Mouse (Mus musculus) CD4-positive, CD25-positive, alpha-beta regulatory T cell, adult 2 months (primary cell): ENCODE results near the gene Ids.
A peak's percentile ranks its signal among the peaks of the same experiment; 100 is the strongest.
"Not testable (repeated sequence)": the region's sequence is repeated elsewhere in the genome, so short reads cannot be mapped to it uniquely, and the experiment has no call there.

Experiments used
- DNase-seq: peaks from one replicate; pipeline ENCODE4 v3.0.0-alpha.2; 2012; ENCODE audit warnings: low read depth, low spot score

Ids gene

GRCm38 (mm10) chrX:70364661-70365613 lies at the start of gene Ids:
Gene Ids (minus strand): TSS chrX:70365084.
- DNase-seq = peak; percentile 92

GRCm38 (mm10) chrX:70392636-70393035 lies 27.8 kb upstream of the Ids start:
- not testable (repeated sequence) for DNase-seq

GRCm38 (mm10) chrX:70385962-70386351 lies 21.1 kb upstream of the Ids start:
- no peak for DNase-seq

GRCm38 (mm10) chrX:70385276-70385961 lies 20.5 kb upstream of the Ids start, which contains the start of gene 1110012L19Rik:
Gene 1110012L19Rik (plus strand): TSS chrX:70385877.
- peak; percentile 91 for DNase-seq

DNA sequence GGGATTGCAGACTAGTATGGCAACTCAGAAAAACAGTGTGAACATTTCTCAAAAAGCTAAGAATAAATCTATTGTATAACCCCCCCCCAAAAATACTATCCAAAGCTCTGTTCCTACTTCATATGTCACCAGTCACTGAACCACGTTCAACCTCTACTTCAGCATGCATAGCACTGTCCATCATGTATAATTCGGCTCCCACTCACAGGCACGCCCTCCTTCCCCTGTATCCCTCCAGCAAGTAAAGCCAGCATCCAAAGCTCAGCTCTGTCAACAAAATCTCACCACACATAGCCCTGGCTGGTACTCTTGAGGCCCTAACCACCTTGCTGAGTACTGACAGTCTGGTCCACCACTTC lies 20.0 kb upstream of the Ids start:
- DNase-seq = no peak

DNA sequence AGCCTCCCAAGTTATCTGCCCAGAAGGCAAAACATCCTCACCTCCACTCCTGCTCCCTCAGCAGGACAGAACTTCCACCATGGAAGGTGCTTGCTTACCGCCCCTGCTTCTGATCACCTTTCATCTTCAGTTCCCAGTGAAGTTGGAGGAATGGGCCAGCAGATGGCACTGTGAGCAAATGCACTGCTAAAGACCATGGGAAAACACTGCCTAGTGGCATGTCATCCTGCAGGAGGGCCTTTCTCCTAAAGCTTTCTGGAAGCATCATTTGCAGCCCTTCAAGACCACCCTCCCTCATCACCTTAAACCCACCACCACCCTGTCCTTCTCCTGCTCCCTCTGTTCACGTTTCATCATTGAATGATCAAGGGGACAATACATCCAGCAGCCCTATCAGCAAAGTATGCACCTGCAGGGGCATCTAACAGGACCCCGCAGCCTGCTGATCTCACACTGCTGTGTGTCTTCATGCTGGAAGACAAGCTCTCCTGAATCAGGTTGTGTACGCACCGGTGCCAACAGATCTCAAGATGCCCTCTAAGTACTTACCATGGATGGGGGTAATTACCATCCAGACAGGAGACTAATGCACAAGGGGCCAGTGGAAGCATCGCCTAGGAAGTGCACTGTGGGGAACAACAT lies 9.7 kb upstream of the Ids start:
- DNase-seq = not testable (repeated sequence)

DNA sequence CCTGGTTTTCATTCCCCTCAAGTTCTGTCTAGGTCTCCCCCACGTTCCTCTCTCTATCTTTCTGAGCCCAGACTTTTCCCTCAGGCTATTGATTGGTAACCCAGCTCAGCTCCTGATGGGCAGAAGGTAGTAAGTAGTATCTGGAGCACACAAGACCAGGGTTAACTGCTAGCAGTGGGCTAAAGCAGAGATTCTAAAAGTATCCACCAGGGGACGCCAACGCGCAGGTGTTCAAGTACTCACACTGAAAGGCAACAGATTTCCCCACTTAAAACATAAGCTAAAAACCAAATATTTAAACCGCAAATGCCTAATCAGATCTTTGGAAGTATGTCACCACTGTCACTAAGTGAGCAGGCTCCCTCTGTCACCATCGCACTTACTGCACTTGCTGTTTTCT lies 4.9 kb upstream of the Ids start:
- not testable (repeated sequence) for DNase-seq

GRCm38 (mm10) chrX:70364202-70364601 lies 682 bp downstream of the Ids start:
- no peak for DNase-seq

DNA sequence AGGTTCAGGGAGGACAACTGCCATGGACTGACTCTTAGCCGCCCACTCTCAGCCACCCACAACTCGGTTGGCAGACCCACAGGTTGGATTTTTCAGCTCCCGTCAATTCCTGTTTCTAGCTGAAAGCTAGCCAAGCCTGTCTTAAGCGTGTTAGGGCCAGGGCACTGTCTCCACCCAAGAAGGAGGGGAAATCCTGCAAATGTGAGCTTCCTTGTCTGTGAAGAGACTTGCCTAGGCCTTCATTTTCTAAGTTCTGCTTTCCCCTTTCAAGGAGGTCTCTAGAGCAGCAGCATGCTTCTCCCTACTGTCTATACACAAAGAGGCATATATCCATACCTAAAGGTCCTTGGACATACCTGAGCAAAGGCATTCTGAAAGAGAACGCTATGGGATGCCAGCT lies 1.4 kb downstream of the Ids start:
- no peak for DNase-seq

DNA sequence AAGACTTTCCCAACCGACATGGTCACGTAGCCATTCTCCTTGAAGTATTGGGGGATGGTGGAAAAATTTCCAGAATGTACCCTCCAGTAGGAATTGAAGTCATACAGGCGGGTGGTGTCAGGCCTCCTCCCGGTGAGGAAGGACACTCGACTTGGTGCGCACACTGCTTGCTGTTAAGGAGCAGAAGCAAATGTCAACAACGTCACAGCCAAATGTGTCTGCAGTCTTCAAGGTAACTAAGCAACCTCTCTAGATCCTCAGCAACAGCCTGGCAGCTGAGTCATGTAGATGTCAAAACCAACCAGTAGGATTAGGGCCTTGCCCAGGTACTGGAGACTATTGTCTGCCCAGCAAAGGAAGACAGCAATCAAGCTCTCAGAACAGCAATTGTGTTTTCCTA lies 1.9 kb downstream of the Ids start:
- DNase-seq = no peak

DNA sequence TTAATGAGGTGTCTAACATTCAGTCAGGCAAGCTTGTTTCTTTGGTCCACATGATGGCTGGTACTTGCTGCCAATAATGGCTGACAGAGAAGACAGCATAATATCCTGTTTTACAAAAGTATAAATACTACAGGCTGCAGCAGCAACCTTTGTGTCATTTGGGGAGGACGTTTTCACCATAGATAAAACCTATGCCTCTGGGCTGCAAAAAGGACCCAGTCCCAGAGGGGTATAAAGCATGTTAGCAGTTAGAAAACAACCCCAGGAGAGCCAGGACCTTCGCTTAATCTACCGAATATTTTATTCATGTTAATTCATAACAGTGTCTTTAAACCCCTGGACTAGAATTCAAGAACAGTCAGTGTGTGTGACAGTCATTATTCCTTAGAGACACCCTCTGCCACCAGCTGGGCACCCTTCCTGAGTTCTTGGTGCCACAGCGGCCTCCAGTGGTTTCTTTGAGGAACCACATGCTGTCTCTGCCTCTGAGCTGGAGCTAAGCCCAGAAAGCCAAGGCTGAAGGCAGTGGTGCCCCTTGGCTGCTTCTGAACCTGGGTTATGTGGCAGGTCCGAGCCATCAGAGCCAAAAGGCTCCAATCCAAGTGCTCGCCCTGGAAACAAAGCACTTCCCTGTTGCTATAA lies 34.6 kb downstream of the Ids start:
- DNase-seq = peak; percentile 41

DNA sequence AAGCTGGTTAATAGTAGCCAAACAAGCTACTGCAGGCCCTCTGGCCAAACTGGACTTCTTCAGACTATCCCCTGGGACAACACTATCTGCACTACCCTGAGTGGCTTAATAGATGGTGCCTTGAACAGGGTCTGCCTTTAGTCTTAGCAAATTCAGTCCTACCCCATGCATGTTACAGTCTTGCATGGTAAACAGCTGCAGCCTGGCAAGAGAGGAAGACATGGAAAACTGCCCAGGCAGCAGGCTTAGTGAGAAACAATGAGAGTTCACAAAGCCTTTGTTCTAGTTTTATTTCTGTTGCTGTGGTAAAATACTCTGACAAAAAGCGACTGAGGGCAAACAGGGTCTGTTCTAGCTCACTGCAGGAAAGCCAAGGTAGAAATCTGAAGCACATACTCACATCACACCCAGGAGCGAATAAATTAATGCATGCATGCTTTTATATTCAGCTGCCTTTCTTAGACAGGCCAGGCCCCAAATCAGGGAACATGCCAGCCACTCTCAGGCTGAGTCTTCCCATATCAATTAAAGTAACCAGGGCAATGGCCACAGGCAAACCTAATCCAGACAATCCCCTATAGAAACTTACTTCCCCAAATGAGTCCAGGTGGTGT lies 36.2 kb downstream of the Ids start:
- no peak for DNase-seq

DNA sequence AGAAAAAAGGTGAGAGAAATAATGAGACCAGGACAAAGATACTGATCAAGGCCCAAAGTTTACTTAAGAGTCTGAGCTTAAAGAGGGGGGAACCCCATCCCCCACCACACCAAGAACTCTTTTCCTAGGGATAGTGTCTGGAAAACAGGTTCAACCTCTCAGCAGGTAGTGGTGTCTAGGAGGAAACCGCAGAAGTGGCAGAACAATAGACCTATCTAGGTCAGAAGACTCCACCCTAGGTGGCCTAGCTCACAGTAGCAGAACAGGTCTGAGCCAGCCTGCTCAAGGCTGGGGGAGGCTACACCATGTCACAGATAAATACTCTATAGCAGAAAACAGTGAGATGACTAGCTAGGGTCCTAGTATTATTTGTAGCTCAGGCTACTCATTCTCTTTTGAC lies 37.2 kb downstream of the Ids start:
- no peak for DNase-seq

- DNase-seq = no peak
Observed at GRCm38 (mm10) chrX:70319254-70319653, 45.6 kb downstream of the Ids start.

GRCm38 (mm10) chrX:70314949-70315641 lies 49.8 kb downstream of the Ids start:
- no peak for DNase-seq
